In the genomic region with DNA sequence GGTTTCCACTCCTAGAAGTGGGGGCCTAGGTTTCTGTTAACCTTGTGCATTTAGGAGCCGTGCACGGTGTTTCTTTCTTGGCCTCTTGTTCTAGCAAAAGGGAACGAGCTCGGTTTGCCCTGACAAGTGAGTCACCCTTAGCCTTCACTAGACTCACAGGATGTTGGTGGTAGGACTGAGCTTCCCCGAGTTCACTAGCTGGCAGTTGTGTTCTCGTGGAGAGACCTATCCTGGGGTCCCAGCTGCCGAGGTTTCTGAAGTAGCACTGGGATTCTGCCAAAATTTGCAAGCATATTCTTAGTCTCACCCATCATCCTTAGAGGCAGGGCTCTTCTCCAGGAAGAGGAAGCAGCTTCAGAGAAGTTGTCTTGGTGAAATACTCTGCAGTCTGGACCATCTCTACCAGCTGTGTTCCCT, we compare ENCODE assay signal across 14 mouse cellular contexts.
DNase-seq lines count a peak whose midpoint lies in the region; ATAC-seq and TF ChIP-seq lines count a peak whose summit lies in the region.
"Had no signal": no experiment of that assay in that cellular context is flagged by ENCODE, and none has a peak within 500 bp of the region (broad histone marks: within the 10 kb centered on the region; RNA-seq: fewer than 3 reads in every experiment).

No protein-coding gene starts in this region.

- ATAC-seq in heart, embryonic 16.5 days (replicated peaks; ENCODE audit: extremely low read depth, insufficient read depth, low FRiP score), result no peak
- ATAC-seq in forebrain, embryonic 15.5 days (replicated peaks), result no peak
- ATAC-seq: intestine, postnatal 0 days had no signal

- DNase-seq in adrenal gland, adult (ENCODE audit: inconsistent age in 2 of 2, low spot score in 1 of 2), result peak; percentile 61 to 82
- no peak for DNase-seq in adrenal gland, postnatal 25 days
- DNase-seq in heart, postnatal 25 days (ENCODE audit: low spot score), result no peak
- peak; percentile 93 for DNase-seq in 416B (ENCODE audit: low read depth)
- DNase-seq in lung, postnatal 25 days (ENCODE audit: low spot score), result no peak
- DNase-seq: cerebellum, postnatal 25 days; gastrocnemius, postnatal 14 days; lung, adult 2 months; midbrain, embryonic 14.5 days; right cerebral cortex, postnatal 4 days had no signal

- no peak overlapping the region for H3K4me3 ChIP-seq in heart, embryonic 16.5 days (ENCODE audit: low read length)
- no peak overlapping the region for H3K4me3 ChIP-seq in embryonic fibroblast, embryonic 13.5 days (ENCODE audit: insufficient read depth, low read length)
- no peak overlapping the region for H3K4me3 ChIP-seq in forebrain, embryonic 15.5 days

- TF ChIP-seq POLR2A in embryonic fibroblast, embryonic 13.5 days (IDR thresholded peaks at IDR 0.05; ENCODE audit: low read depth, low read length), result no peak

- H3K27me3 ChIP-seq in heart, embryonic 16.5 days (ENCODE audit: control insufficient read depth, insufficient read depth, low read length), result no peaks in the 10 kb centered on the region
- H3K27me3 ChIP-seq in forebrain, embryonic 15.5 days, result no peaks in the 10 kb centered on the region; the same call in 1 of the 2 replicates

- no peak overlapping the region for H3K4me2 ChIP-seq in heart, embryonic 16.5 days (ENCODE audit: low read depth, low read length)
- no peak overlapping the region for H3K4me2 ChIP-seq in forebrain, embryonic 15.5 days (replicated peaks)

- peak overlapping the region; percentile 56 for H3K27ac ChIP-seq in heart, embryonic 16.5 days (ENCODE audit: low read length)
- H3K27ac ChIP-seq in embryonic fibroblast, embryonic 13.5 days (ENCODE audit: insufficient read depth, low read length), result peak overlapping the region; percentile 15
- no peak overlapping the region for H3K27ac ChIP-seq in forebrain, embryonic 15.5 days (replicated peaks)

- no peak overlapping the region for H3K9ac ChIP-seq in heart, embryonic 16.5 days (ENCODE audit: low read length)
- no peak overlapping the region for H3K9ac ChIP-seq in forebrain, embryonic 15.5 days (replicated peaks)

- no peak for TF ChIP-seq CTCF in embryonic fibroblast, embryonic 13.5 days (IDR thresholded peaks at IDR 0.05; ENCODE audit: borderline replicate concordance, insufficient read depth, low read length)

- H3K9me3 ChIP-seq in heart, embryonic 16.5 days (replicated peaks; ENCODE audit: control insufficient read depth, low read length), result no peaks in the 10 kb centered on the region
- H3K9me3 ChIP-seq in forebrain, embryonic 15.5 days, result no peaks in the 10 kb centered on the region

- 47% methylated on average over 7 of the region's 7 CpGs for WGBS in heart, embryonic 16.5 days
- WGBS in forebrain, embryonic 15.5 days, result 69% methylated on average over 7 of the region's 7 CpGs

- intact Hi-C loops in heart, postnatal 25 days (cut with DNase I), result no loop called here

- H3K36me3 ChIP-seq in heart, embryonic 16.5 days (ENCODE audit: control insufficient read depth, insufficient read depth), result no peaks in the 10 kb centered on the region
- no peaks in the 10 kb centered on the region for H3K36me3 ChIP-seq in forebrain, embryonic 15.5 days

- peaks cover 29% of the 10 kb centered on the region for H3K4me1 ChIP-seq in heart, embryonic 16.5 days (ENCODE audit: control insufficient read depth, insufficient read depth, low read length)
- H3K4me1 ChIP-seq in embryonic fibroblast, embryonic 13.5 days (ENCODE audit: control insufficient read depth, insufficient read depth, low read length), result peaks cover 9% of the 10 kb centered on the region
- H3K4me1 ChIP-seq in forebrain, embryonic 15.5 days, result peaks cover 27% of the 10 kb centered on the region

Comparison
In these comparisons a context has a peak if more than half of its experiments do, and no peak if none do; other contexts are left out.
1. DNase-seq: peak in adrenal gland, adult (2 of 2) and 416B (single experiment); none in adrenal gland, postnatal 25 days (single experiment), heart, postnatal 25 days (single experiment) and lung, postnatal 25 days (single experiment).